27 mouse cellular contexts compared by ENCODE assay signal in the genomic region with DNA sequence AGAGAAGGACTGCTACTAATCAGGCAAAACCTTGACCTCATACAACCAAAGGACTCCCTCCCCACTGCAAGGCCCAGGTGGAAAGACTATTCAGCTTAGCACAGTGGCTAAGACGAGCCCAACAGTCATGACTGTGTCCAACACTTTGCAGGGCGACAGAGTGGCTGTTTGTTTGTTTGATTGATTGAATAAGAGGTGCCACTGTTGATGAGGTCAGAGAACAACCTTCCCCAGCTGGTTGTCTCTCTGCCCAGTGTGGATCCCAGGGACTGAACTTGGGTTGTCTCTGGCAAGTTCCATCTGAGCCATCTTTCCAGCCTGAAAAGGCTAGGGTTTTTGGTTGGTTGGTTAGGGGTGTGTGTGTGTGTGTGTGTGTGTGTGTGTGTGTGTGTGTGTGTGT. TPM values are rescaled to one million over a fixed set of nuclear protein-coding genes. Genes with fewer than 3 reads are reported as not detected.
DNase-seq lines count a peak whose midpoint lies in the region; ATAC-seq and TF ChIP-seq lines count a peak whose summit lies in the region.
"Had no signal": no experiment of that assay in that cellular context is flagged by ENCODE, and none has a peak within 500 bp of the region (broad histone marks: within the 10 kb centered on the region; RNA-seq: fewer than 3 reads in every experiment).

No protein-coding gene starts in this region.

- TF ChIP-seq CTCF in liver, postnatal 0 days (IDR thresholded peaks at IDR 0.05; ENCODE audit: low read depth) = no peak

- no peak overlapping the region for H3K4me2 ChIP-seq in forebrain, embryonic 13.5 days
- H3K4me2 ChIP-seq in forebrain, embryonic 15.5 days (replicated peaks) = no peak overlapping the region
- no peak overlapping the region for H3K4me2 ChIP-seq in liver, postnatal 0 days (ENCODE audit: low read depth, low read length)
- H3K4me2 ChIP-seq in liver, embryonic 11.5 days = no peak overlapping the region
- no peak overlapping the region for H3K4me2 ChIP-seq in neural tube, embryonic 11.5 days (ENCODE audit: low read depth)
- H3K4me2 ChIP-seq: embryonic facial prominence, embryonic 15.5 days; heart, embryonic 13.5 days; kidney, embryonic 15.5 days; liver, embryonic 15.5 days; lung, embryonic 15.5 days; neural tube, embryonic 15.5 days had no signal

- DNase-seq in liver, postnatal 0 days = no peak
- no peak for DNase-seq in liver, embryonic 11.5 days (ENCODE audit: low spot score)
- DNase-seq in neural tube, embryonic 11.5 days (ENCODE audit: low spot score) = no peak
- no peak for DNase-seq in neural tube, embryonic 10.5 days (ENCODE audit: extremely low spot score, low spot score)
- no peak for DNase-seq in kidney, postnatal 36 days
- no peak for DNase-seq in urinary bladder, postnatal 10 days (ENCODE audit: low spot score)
- DNase-seq: adrenal gland, postnatal 14 days; cerebellum, adult 11-12 months; cerebellum, postnatal 10 days; gastrocnemius, postnatal 10 days; heart, postnatal 10 days; kidney, adult 18-20 months; kidney, postnatal 25 days; retina, postnatal 1 day; right cerebral cortex, postnatal 14 days had no signal

- no peaks in the 10 kb centered on the region for H3K9me3 ChIP-seq in forebrain, embryonic 13.5 days (replicated peaks)
- H3K9me3 ChIP-seq in forebrain, embryonic 15.5 days = no peaks in the 10 kb centered on the region
- H3K9me3 ChIP-seq in liver, postnatal 0 days (ENCODE audit: low read length) = no peaks in the 10 kb centered on the region
- H3K9me3 ChIP-seq in liver, embryonic 11.5 days (ENCODE audit: control insufficient read depth, low read length) = no peaks in the 10 kb centered on the region
- no peaks in the 10 kb centered on the region for H3K9me3 ChIP-seq in neural tube, embryonic 11.5 days (ENCODE audit: control insufficient read depth, low read length)
- H3K9me3 ChIP-seq: embryonic facial prominence, embryonic 15.5 days; heart, embryonic 13.5 days; kidney, embryonic 15.5 days; liver, embryonic 15.5 days; lung, embryonic 15.5 days; neural tube, embryonic 15.5 days had no signal

- TF ChIP-seq EP300 in liver, postnatal 0 days (IDR thresholded peaks at IDR 0.05; ENCODE audit: low read depth) = no peak

- H3K27me3 ChIP-seq in forebrain, embryonic 13.5 days = no peaks in the 10 kb centered on the region
- no peaks in the 10 kb centered on the region for H3K27me3 ChIP-seq in forebrain, embryonic 15.5 days
- no peaks in the 10 kb centered on the region for H3K27me3 ChIP-seq in liver, postnatal 0 days (ENCODE audit: insufficient read depth, low read length)
- H3K27me3 ChIP-seq in liver, embryonic 11.5 days (replicated peaks; ENCODE audit: control insufficient read depth, insufficient read depth, low read length) = 0 out of 2 replicates have a peak, but pooled peaks cover 7% of the 10 kb centered on the region
- no peaks in the 10 kb centered on the region for H3K27me3 ChIP-seq in neural tube, embryonic 11.5 days (ENCODE audit: control insufficient read depth, insufficient read depth, low read length)
- H3K27me3 ChIP-seq: embryonic facial prominence, embryonic 15.5 days; heart, embryonic 13.5 days; kidney, embryonic 15.5 days; lung, embryonic 15.5 days; neural tube, embryonic 15.5 days had no signal

- WGBS in forebrain, embryonic 13.5 days = 52% methylated on average over 2 of the region's 2 CpGs
- WGBS in forebrain, embryonic 15.5 days = 53% methylated on average over 2 of the region's 2 CpGs
- 59% methylated on average over 2 of the region's 2 CpGs for WGBS in liver, postnatal 0 days (ENCODE audit: insufficient replicate concordance)
- WGBS in liver, embryonic 11.5 days = 51% methylated on average over 2 of the region's 2 CpGs
- 45% methylated on average over 2 of the region's 2 CpGs for WGBS in neural tube, embryonic 11.5 days

- no peaks in the 10 kb centered on the region for H3K36me3 ChIP-seq in forebrain, embryonic 13.5 days (ENCODE audit: poor library complexity, severe bottlenecking)
- H3K36me3 ChIP-seq in forebrain, embryonic 15.5 days = no peaks in the 10 kb centered on the region
- H3K36me3 ChIP-seq in liver, postnatal 0 days (replicated peaks; ENCODE audit: insufficient read depth, low read length) = no peaks in the 10 kb centered on the region
- no peaks in the 10 kb centered on the region for H3K36me3 ChIP-seq in liver, embryonic 11.5 days (ENCODE audit: control insufficient read depth, insufficient read depth, low read length)
- no peaks in the 10 kb centered on the region for H3K36me3 ChIP-seq in neural tube, embryonic 11.5 days (ENCODE audit: control insufficient read depth, insufficient read depth, low read length)
- H3K36me3 ChIP-seq: embryonic facial prominence, embryonic 15.5 days; heart, embryonic 13.5 days; kidney, embryonic 15.5 days; liver, embryonic 15.5 days; lung, embryonic 15.5 days; neural tube, embryonic 15.5 days had no signal

- ATAC-seq in forebrain, embryonic 13.5 days = no peak
- ATAC-seq in forebrain, embryonic 15.5 days (replicated peaks) = no peak
- ATAC-seq in liver, postnatal 0 days = peak; percentile 77
- ATAC-seq in liver, embryonic 11.5 days (replicated peaks; ENCODE audit: low FRiP score) = no peak
- ATAC-seq in neural tube, embryonic 11.5 days (ENCODE audit: insufficient read depth, low FRiP score, low TSS enrichment) = no peak
- ATAC-seq: Patski had no signal

- no peak overlapping the region for H3K9ac ChIP-seq in forebrain, embryonic 13.5 days
- H3K9ac ChIP-seq in forebrain, embryonic 15.5 days (replicated peaks) = no peak overlapping the region
- H3K9ac ChIP-seq in liver, postnatal 0 days (replicated peaks) = no peak overlapping the region
- H3K9ac ChIP-seq in liver, embryonic 11.5 days (ENCODE audit: low read depth, low read length) = no peak overlapping the region
- no peak overlapping the region for H3K9ac ChIP-seq in neural tube, embryonic 11.5 days (ENCODE audit: low read length)
- H3K9ac ChIP-seq: embryonic facial prominence, embryonic 15.5 days; heart, embryonic 13.5 days; kidney, embryonic 15.5 days; liver, embryonic 15.5 days; lung, embryonic 15.5 days; neural tube, embryonic 15.5 days had no signal

- H3K4me1 ChIP-seq in forebrain, embryonic 13.5 days = peaks cover 56% of the 10 kb centered on the region
- peaks cover 25% of the 10 kb centered on the region for H3K4me1 ChIP-seq in forebrain, embryonic 15.5 days
- peaks cover 5% of the 10 kb centered on the region; the same call in 1 of the 2 replicates for H3K4me1 ChIP-seq in liver, postnatal 0 days (ENCODE audit: insufficient read depth)
- peaks cover 4% of the 10 kb centered on the region for H3K4me1 ChIP-seq in liver, embryonic 11.5 days (replicated peaks; ENCODE audit: control insufficient read depth, insufficient read depth, low read length)
- peaks cover 47% of the 10 kb centered on the region for H3K4me1 ChIP-seq in neural tube, embryonic 11.5 days (ENCODE audit: control insufficient read depth, insufficient read depth, low read length)
- H3K4me1 ChIP-seq: liver, embryonic 15.5 days had no signal

- H3K4me3 ChIP-seq in forebrain, embryonic 13.5 days = no peak overlapping the region
- no peak overlapping the region for H3K4me3 ChIP-seq in forebrain, embryonic 15.5 days
- H3K4me3 ChIP-seq in liver, postnatal 0 days (ENCODE audit: low read depth, low read length) = no peak overlapping the region
- H3K4me3 ChIP-seq in liver, embryonic 11.5 days (ENCODE audit: low read depth, low read length) = no peak overlapping the region
- H3K4me3 ChIP-seq in neural tube, embryonic 11.5 days (ENCODE audit: low read depth, low read length) = no peak overlapping the region
- H3K4me3 ChIP-seq: embryonic facial prominence, embryonic 15.5 days; heart, embryonic 13.5 days; kidney, embryonic 15.5 days; layer of hippocampus, adult 2 months; liver, embryonic 15.5 days; lung, embryonic 15.5 days; neural tube, embryonic 15.5 days had no signal

- H3K27ac ChIP-seq in forebrain, embryonic 13.5 days = peak overlapping the region; percentile 48; the same call in 1 of the 2 replicates
- no peak overlapping the region for H3K27ac ChIP-seq in forebrain, embryonic 15.5 days (replicated peaks)
- H3K27ac ChIP-seq in liver, postnatal 0 days (ENCODE audit: low read depth) = no peak overlapping the region
- H3K27ac ChIP-seq in liver, embryonic 11.5 days (ENCODE audit: low read depth, low read length) = no peak overlapping the region
- 0 out of 2 replicates have a peak overlapping the region, but pooled peaks have one; percentile 46 for H3K27ac ChIP-seq in neural tube, embryonic 11.5 days (ENCODE audit: low read depth, low read length)
- H3K27ac ChIP-seq: embryonic facial prominence, embryonic 15.5 days; heart, embryonic 13.5 days; kidney, embryonic 15.5 days; layer of hippocampus, adult 2 months; liver, embryonic 15.5 days; lung, embryonic 15.5 days; neural tube, embryonic 15.5 days had no signal

RNA-seq across cellular contexts. Expression of gene Tns1, which starts 14.6 kb away (rescaled TPM):
- 10.4 and 10.6 TPM in 2 replicates for polyA plus RNA-seq in forebrain, embryonic 13.5 days (2015; fragmentation: Nextera tagmentation; extraction: Ambion mirVana)
- 6.0 and 7.9 TPM in 2 replicates for polyA plus RNA-seq in forebrain, embryonic 15.5 days (2015; fragmentation: Nextera tagmentation; extraction: Ambion mirVana)
- polyA plus RNA-seq in liver, postnatal 0 days (2015; fragmentation: Nextera tagmentation; extraction: Ambion mirVana) = 12.1 and 12.8 TPM in 2 replicates
- polyA plus RNA-seq in liver, embryonic 11.5 days (2014; fragmentation: Nextera tagmentation; extraction: Ambion mirVana) = 19.4 and 20.4 TPM in 2 replicates
- polyA plus RNA-seq in neural tube, embryonic 11.5 days (2014; fragmentation: Nextera tagmentation; extraction: Ambion mirVana) = 17.9 and 19.9 TPM in 2 replicates

RNA-seq across cellular contexts. Expression of gene Rufy4, which starts 15.7 kb away (rescaled TPM):
- 0.19 and 0.26 TPM in 2 replicates for polyA plus RNA-seq in forebrain, embryonic 13.5 days (2015; fragmentation: Nextera tagmentation; extraction: Ambion mirVana)
- polyA plus RNA-seq in forebrain, embryonic 15.5 days (2015; fragmentation: Nextera tagmentation; extraction: Ambion mirVana) = 0.13 and 0.14 TPM in 2 replicates
- 0.20 TPM in 1 of 2 replicates, not detected in the other for polyA plus RNA-seq in liver, postnatal 0 days (2015; fragmentation: Nextera tagmentation; extraction: Ambion mirVana)
- polyA plus RNA-seq in liver, embryonic 11.5 days (2014; fragmentation: Nextera tagmentation; extraction: Ambion mirVana) = 0.17 and 0.34 TPM in 2 replicates
- polyA plus RNA-seq in neural tube, embryonic 11.5 days (2014; fragmentation: Nextera tagmentation; extraction: Ambion mirVana) = 0.38 and 0.78 TPM in 2 replicates
- polyA plus RNA-seq: liver, embryonic 15.5 days; small intestine, adult 2 months had no signal

RNA-seq across cellular contexts. Expression of gene Cxcr2, which starts 44.1 kb away (rescaled TPM):
- 0.14 TPM in 1 of 2 replicates, not detected in the other for polyA plus RNA-seq in forebrain, embryonic 13.5 days (2015; fragmentation: Nextera tagmentation; extraction: Ambion mirVana)
- polyA plus RNA-seq in forebrain, embryonic 15.5 days (2015; fragmentation: Nextera tagmentation; extraction: Ambion mirVana) = 0.13 TPM in 2 replicates
- 2.5 and 3.2 TPM in 2 replicates for polyA plus RNA-seq in liver, postnatal 0 days (2015; fragmentation: Nextera tagmentation; extraction: Ambion mirVana)
- 0.47 and 0.70 TPM in 2 replicates for polyA plus RNA-seq in liver, embryonic 11.5 days (2014; fragmentation: Nextera tagmentation; extraction: Ambion mirVana)
- 0.24 TPM in 1 of 2 replicates, not detected in the other for polyA plus RNA-seq in neural tube, embryonic 11.5 days (2014; fragmentation: Nextera tagmentation; extraction: Ambion mirVana)
- polyA plus RNA-seq: heart, embryonic 13.5 days; testis, adult 2 months had no signal

Comparison
In these comparisons a context has a peak if more than half of its experiments do, and no peak if none do; other contexts are left out.
1. H3K27ac ChIP-seq: peak in forebrain, embryonic 13.5 days (single experiment) and neural tube, embryonic 11.5 days (single experiment); none in forebrain, embryonic 15.5 days (single experiment), liver, postnatal 0 days (single experiment) and liver, embryonic 11.5 days (single experiment).